Mouse (Mus musculus) kidney, postnatal 4 days (tissue): ENCODE measurements around the gene Tgfbr3.

Experiments used
- DNase-seq, 2 experiments: peaks; one replicate each; pipeline ENCODE4 v3.0.0; 2021; ENCODE audit warnings: mixed read lengths in 2 of 2

Gene Tgfbr3

DNA sequence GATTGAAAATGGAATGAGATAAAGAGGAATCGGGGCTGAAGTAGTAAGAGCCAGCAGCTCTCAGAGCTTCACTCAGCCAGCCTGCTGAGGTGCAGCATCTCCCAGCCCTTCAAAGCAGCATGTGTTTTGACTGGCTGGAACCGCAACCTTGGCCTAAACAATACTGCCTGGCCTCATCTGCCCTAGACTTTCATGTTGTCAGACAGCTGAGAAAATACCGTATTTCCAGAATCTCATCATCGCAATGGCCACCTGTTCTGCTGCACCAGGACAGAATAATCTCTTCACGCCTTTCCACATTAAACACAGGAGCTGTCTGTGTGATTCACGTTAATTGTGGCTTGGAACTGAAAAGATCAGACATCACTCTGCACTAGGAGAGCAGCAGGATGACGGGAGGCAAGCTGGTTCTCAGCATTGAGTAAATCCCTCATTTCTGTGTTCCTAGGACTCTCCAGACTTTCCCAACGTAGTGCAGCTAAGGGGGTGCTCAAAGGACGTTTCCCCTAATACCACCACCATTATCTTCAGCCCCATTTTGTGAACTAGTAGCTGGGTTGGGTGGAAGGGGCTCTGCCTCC, 145.1 kb downstream of the Tgfbr3 start:
- no peak for DNase-seq

GRCm38 (mm10) chr5:107143406-107143805, 146.0 kb downstream of the Tgfbr3 start:
- DNase-seq, result no peak

DNA sequence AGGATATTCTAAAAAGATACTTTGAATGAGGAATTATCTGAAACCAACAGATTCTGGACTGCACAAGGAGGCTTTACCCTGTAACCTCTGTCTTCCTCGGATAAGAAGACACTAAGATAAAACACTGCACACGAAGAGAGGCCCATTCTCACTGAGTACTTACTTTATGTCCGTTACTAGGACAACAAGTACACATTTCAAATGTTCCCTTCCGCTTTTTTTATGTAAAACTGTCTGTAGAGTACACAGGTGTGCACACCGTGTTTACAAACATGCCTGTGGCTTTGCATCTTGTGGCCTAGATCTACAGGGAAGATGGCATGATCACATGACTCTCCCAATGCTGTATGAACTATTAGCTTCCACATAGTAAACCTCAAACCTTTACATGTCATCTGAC, 146.6 kb downstream of the Tgfbr3 start:
- DNase-seq, result no peak

DNA sequence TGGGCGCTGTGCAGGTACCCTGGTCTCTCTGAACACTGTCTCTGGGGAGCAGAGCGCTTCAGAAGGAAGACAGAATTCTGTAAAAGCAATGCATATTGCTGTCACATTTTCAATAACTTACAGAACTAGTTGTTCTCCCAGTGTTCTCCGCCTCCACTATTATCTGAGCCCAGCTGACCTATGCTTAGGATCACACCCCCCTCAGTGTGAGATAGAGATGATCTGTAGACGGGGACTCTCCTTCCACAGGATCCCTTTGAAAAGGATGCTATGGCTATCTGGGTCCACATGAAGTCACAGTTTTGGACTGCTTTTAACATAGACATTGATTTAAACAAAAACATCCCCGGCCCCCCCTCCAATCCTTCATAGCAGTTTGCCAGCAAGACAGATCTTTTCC, 148.1 kb downstream of the Tgfbr3 start:
- no peak for DNase-seq

DNA sequence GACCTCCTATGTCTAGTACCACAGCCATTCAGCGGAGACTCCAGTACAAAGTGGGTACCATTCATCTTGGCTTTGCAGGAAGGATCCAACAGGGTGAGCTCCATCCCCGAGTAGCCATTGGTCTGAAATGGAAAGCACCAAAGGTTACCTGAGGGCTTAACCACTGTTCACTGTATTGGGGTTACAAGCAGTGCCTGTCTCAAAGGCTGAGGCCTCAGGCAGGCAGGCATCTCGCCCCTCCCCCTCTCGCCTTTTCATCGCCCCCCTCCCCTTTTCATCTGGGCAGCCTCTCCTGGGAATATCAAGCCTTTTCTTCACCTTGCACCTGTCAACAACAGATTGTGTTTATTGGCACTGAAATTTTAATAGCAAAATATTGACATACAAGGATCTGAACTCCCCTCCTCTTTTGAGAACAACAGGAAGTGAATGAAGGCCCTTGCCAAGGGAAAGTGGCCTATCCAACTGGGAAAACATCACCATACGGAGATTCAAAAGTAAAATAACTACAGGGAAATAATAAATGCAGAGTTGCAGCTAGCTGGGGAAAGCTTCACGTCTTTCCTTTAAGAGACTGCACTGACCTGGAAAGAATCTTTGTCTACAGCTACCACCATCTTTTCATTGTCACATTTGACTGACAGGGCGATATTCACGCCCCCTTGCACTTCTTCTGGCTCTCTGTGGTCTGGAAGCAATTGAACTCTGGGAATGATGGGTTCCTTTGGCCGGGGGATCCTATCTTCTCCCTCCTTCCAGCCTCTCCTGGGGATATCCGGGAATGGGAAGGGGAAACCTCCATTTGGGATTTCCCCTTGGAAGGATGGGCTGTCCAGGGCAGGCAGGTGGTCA, 149.4 kb downstream of the Tgfbr3 start:
- no peak for DNase-seq

GRCm38 (mm10) chr5:107133336-107133735, 156.1 kb downstream of the Tgfbr3 start:
- DNase-seq, result no peak

GRCm38 (mm10) chr5:107132231-107132630, 157.2 kb downstream of the Tgfbr3 start:
- no peak for DNase-seq

- no peak for DNase-seq
Observed at GRCm38 (mm10) chr5:107129304-107129703, 160.1 kb downstream of the Tgfbr3 start.

DNA sequence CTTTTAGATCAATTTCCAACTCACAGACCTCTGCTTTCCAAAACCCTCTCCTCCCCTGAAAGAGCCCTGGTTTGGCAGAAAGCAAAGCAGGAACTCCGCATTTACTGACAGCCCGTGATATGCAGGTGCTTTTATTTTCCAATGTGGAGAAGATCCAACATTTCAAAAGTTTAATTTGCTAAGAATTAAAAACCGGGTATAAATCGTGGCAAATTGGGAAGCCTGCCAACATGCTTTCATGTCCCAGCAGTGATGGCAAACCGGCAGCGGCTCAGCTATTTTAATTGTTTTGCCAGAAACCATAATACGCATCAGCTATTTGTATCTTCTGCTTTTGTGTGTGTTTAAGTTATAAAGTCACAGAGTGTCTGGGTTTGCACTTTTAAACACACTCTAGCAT, 162.9 kb downstream of the Tgfbr3 start:
- DNase-seq, result no peak

DNA sequence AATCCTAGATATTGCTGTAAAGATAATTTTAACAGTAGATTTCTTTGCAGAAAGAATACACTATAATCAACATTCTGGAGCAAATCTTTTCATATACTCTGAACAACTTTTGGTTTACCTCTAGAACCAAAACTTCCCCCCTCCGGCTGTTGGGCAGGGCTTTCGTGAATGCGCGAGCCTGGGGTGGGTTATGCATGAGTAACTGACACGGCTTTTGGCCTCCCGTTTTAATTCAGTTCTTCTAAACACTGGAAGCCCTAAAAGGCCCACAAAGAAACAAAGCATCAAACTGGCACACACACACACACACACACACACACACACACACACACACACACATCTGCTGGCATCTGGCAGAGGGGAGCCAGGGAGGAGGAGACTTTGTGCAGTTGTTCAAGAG, 164.3 kb downstream of the Tgfbr3 start:
- DNase-seq, result no peak

DNA sequence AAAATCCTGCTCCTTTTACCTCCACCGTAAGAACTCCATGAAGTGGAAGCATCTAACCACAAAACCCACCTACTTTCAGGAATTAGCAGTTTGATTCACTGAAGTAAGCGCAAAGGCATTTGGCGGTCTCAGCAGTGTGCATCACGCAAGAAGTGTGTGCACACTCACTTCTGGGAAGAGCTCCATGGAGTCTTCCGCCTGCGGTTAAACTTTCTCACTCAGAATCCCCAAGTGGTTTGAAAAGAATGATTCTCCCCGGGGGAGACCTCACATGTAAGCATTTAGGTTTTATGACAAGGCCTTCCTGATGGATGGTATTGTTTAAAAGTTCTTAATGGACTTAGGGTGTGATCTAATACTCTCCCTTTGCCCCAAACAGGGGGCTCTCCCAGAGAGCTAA, 164.9 kb downstream of the Tgfbr3 start:
- peak; percentile 28 to 45 for DNase-seq

DNA sequence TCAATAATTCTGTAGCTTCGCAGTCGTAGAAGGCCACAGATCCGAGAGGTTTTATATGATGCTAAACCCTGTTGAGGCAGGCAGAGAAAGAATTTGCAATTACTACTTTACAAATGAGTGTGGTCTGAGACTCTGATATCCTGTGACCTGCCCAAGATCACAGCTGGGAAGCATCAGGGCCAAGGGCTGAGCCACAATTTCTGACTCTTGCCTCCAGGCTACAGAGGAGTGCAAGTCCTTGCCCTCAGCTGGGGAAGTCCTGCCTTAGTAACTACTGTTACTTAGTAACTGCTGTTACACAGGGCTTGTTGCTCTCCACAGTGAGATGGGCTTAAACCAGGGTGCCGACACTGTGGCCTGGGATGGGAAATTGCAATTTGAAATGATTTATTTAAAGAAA, 166.8 kb downstream of the Tgfbr3 start:
- DNase-seq, result peak in 1 of 2 experiments; percentile 32

DNA sequence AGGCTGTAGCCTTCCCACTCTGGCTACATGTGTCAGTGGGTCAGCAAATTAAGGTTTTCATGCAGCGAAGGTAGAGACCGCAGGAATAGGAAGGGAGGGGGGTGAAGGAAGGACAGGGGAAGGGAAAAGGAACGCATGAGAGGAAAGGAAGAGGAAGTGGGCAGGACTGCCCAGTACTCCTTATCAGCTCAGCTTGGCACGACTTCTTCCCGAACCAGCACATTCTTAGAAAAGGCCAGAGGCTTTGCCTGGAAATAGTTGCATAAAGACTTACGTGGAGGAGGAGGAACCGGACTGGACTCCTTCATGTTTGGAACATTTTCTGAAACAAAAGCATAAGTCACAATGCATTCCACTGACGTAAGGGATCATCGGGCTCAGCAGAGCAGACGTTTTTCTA, 168.3 kb downstream of the Tgfbr3 start:
- DNase-seq, result no peak

GRCm38 (mm10) chr5:107120624-107121023, 168.8 kb downstream of the Tgfbr3 start:
- DNase-seq, result peak in 1 of 2 experiments; percentile 20

- DNase-seq, result no peak
Observed at GRCm38 (mm10) chr5:107119896-107120295, 169.5 kb downstream of the Tgfbr3 start.

DNA sequence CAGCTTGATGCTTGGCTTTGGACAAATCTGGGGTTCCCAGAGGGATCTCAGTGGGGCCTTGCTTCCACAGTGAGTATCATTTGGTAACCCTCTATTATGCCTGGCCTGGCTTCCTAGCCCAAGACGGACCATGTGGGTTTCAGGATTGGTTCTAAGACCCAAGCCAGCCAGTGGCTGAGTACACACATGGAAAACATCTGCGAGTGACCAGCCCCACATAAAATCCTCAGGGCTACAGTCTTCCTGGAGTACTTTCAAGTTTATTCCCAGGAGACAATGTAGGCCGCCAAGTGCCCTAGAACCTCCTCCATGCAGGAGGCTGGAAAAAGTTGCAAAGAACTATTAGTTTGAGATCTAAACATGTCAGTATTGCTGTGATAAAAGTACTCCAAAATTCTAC, 172.6 kb downstream of the Tgfbr3 start:
- peak; percentile 40 to 58 for DNase-seq

DNA sequence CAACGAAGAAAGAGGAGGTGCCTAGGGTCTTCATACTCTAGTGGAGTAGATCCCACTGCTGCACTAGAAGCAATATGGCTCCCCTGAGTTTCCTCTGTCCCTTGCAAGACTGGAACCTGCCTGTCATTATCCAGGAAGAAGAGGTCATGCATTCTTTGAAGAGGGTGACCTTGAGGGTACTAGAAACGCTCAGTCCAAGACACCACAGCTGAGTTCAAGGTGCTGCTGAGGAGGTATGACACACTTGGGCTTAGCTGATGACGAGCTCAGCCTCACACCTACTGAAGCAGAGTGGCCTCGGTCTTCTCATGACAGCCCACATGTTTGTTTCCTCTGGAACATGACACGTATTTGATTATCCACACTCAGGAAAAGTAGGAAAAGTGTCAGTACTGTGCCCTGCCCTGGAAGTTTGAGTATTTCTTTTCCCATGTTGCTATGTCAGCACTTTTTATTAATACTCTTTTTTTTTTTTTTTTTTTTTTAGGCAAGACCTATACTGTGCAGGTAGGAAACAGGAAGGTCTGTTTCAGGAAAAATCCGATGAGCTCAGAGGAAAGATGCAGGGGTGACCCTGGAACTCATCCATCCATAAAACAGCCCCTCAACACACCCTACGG, 176.7 kb downstream of the Tgfbr3 start:
- no peak for DNase-seq

GRCm38 (mm10) chr5:107111802-107112201, 177.6 kb downstream of the Tgfbr3 start:
- DNase-seq, result no peak

DNA sequence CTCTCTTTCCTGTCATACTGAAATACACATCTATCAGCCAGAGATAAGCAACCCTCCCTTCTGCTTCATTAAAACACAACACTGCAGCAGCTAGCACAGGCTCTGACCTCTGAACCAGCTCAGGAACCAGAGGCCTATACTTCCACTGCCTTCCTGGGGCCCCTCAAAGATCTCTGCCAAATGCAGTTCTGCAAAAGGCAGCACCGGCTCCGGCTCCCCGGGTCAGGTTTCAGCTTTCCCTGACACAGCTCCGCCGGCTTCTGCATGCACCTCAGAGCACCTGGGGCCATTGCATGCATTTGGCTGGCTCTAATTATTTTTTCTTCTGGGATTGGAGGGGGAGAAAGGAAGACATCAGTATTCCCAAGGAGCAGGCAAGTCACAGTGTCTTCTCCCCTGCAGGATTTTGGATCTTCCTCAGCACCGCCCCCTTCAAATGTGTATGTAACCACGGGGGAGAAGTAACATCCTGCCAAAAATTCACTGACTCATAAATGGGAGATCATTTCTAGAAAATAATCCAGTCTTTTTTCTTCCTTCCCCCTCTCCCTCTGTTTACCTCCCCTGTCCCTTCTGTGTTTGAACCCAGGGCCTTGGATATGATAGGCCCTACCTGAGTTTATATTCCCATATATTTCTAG, 178.4 kb downstream of the Tgfbr3 start:
- peak; percentile 55 to 70 for DNase-seq

GRCm38 (mm10) chr5:107110089-107110879, 179.1 kb downstream of the Tgfbr3 start:
- DNase-seq, result peak; percentile 33 to 51

DNA sequence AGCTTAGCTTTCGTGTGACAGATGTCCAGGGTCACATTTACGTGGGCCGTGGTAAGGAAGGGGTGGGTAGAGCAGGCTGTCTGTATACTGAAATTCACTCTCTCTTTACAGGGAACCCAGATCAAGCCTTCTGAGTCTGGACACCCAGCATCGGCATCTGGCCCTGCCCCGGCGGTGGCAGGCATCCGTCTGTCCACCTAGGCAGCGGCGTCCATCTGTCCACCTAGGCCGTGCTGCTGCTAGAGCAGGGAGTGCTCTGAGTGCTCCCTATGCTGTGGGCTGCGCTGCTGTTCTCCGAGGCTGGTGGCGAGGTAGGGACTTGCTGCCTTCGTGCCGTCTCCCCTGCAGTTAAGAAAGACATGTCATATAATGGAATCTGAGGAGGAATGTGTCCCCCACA, 180.0 kb downstream of the Tgfbr3 start:
- DNase-seq, result no peak

GRCm38 (mm10) chr5:107106793-107107192, 182.6 kb downstream of the Tgfbr3 start:
- no peak for DNase-seq

DNA sequence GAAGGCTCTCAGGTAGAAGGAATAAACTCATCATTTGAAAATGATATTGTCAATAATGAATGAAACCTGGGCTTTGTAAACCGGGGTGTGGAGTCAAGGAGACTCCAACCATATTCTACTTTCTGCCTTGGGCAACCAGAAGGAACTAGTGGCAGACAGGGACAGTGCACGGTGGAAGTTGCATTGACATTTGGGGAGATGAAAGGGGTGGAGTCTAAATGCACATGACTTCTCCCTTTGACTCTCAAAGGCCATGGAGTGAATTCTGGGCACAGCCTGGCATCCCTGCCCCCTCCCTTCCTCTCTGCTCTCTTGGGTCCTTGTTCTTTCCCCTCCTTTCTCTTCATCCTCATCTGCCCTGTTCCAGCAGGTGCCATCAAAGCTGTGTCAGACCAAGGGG, 183.3 kb downstream of the Tgfbr3 start:
- no peak for DNase-seq
